Mouse (Mus musculus) hindbrain, embryonic 11.5 days (tissue): ENCODE results near the gene Sec24b. TPM values are rescaled to one million over a fixed set of nuclear protein-coding genes. Genes with fewer than 3 reads are reported as not detected.

Experiments used
- ATAC-seq: fragments of 200-750 bp; cut with Nextera tagmentation; 2 replicates; pipeline ENCODE4 v1.8.0; 2017; ENCODE audit warnings: mild to moderate bottlenecking, moderate TSS enrichment, moderate library complexity; ENCODE audit not compliant: low FRiP score
- DNase-seq: peaks from one replicate; pipeline ENCODE4 v3.0.0-alpha.2; 2015; ENCODE audit warnings: low spot score
- H3K27ac ChIP-seq: fragments of 300-500 bp; sonication (generic); 2 replicates; pipeline ENCODE4 v1.5.1; 2014; ENCODE audit warnings: mild to moderate bottlenecking, low read depth, low read length
- H3K27me3 ChIP-seq: fragments of 300-500 bp; sonication (generic); 2 replicates; pipeline ENCODE4 v1.6.1; 2014; ENCODE audit warnings: mild to moderate bottlenecking, low read length, moderate library complexity, mixed read lengths; ENCODE audit not compliant: control insufficient read depth, insufficient read depth
- H3K36me3 ChIP-seq: fragments of 300-500 bp; sonication (generic); 2 replicates; pipeline ENCODE4 v1.6.1; 2014; ENCODE audit warnings: mild to moderate bottlenecking, low read length, moderate library complexity, mixed read lengths; ENCODE audit not compliant: control insufficient read depth, insufficient read depth
- H3K4me1 ChIP-seq: fragments of 300-500 bp; sonication (generic); replicated peaks from 2 replicates; pipeline ENCODE4 v1.6.1; 2014; ENCODE audit warnings: low read length, mixed read lengths; ENCODE audit not compliant: control insufficient read depth, insufficient read depth
- H3K4me2 ChIP-seq: fragments of 300-500 bp; sonication (generic); replicated peaks from 2 replicates; pipeline ENCODE4 v1.6.1; 2014; ENCODE audit warnings: mild to moderate bottlenecking, low read depth, low read length
- H3K4me3 ChIP-seq: fragments of 300-500 bp; sonication (generic); 2 replicates; pipeline ENCODE4 v1.5.1; 2014; ENCODE audit warnings: low read depth, low read length
- H3K9ac ChIP-seq: fragments of 300-500 bp; sonication (generic); 2 replicates; pipeline ENCODE4 v1.6.1; 2014; ENCODE audit warnings: low read depth, low read length
- H3K9me3 ChIP-seq: fragments of 300-500 bp; sonication (generic); 2 replicates; pipeline ENCODE4 v1.6.1; 2016; ENCODE audit warnings: low read length; ENCODE audit not compliant: control insufficient read depth
- WGBS: fragments of 180-500 bp; shearing (Covaris S2); extraction: QIAGEN DNeasy Blood & Tissue Kit; methylation state at CpG from one replicate; pipeline ENCODE4 v1.1.7; 2014; 5-methylcytosine and 5-hydroxymethylcytosine counted together
- polyA plus RNA-seq: library from polyadenylated mRNA; unstranded; fragments of >200 nt; fragmentation: Nextera tagmentation; extraction: Ambion mirVana; gene quantifications from 2 replicates; pipeline ENCODE4 v1.2.1, GENCODE M21; 2014

Gene Sec24b
- polyA plus RNA-seq, 1 experiment from 2014 or later, result 29.9 TPM

- no peaks in the 10 kb centered on the region for H3K36me3 ChIP-seq
- no peak overlapping the region for H3K9ac ChIP-seq
- no peaks in the 10 kb centered on the region for H3K27me3 ChIP-seq
- H3K4me2 ChIP-seq, result no peak overlapping the region
- H3K4me3 ChIP-seq, result no peak overlapping the region
- no peaks in the 10 kb centered on the region for H3K4me1 ChIP-seq
- ATAC-seq (no peak), DNase-seq (no peak)
- 91% methylated on average over 8 of the region's 8 CpGs for WGBS
- H3K9me3 ChIP-seq, result no peaks in the 10 kb centered on the region
- no peak overlapping the region for H3K27ac ChIP-seq
Measured at GRCm38 (mm10) chr3:130052116-130052515, 9.2 kb downstream of the Sec24b start.

GRCm38 (mm10) chr3:130040711-130041110 is 20.6 kb downstream of the Sec24b start:
- H3K36me3 ChIP-seq, result peaks cover 1% of the 10 kb centered on the region; the same call in 1 of the 2 replicates
- DNase-seq (no peak), ATAC-seq (no peak)
- WGBS, result 95% methylated on average over 5 of the region's 5 CpGs
- H3K4me3 ChIP-seq, result no peak overlapping the region
- no peak overlapping the region for H3K27ac ChIP-seq
- no peak overlapping the region for H3K4me2 ChIP-seq
- H3K9ac ChIP-seq, result no peak overlapping the region
- no peaks in the 10 kb centered on the region for H3K27me3 ChIP-seq
- no peaks in the 10 kb centered on the region for H3K9me3 ChIP-seq
- no peaks in the 10 kb centered on the region for H3K4me1 ChIP-seq

- H3K9me3 ChIP-seq, result no peaks in the 10 kb centered on the region
- WGBS, result 95% methylated on average over 4 of the region's 4 CpGs
- H3K9ac ChIP-seq, result no peak overlapping the region
- H3K4me2 ChIP-seq, result no peak overlapping the region
- no peak for ATAC-seq
- H3K36me3 ChIP-seq, result peaks cover 2% of the 10 kb centered on the region; the same call in 1 of the 2 replicates
- H3K27ac ChIP-seq, result no peak overlapping the region
- H3K4me1 ChIP-seq, result no peaks in the 10 kb centered on the region
- H3K27me3 ChIP-seq, result no peaks in the 10 kb centered on the region
- H3K4me3 ChIP-seq, result no peak overlapping the region
- no peak for DNase-seq
Measured at GRCm38 (mm10) chr3:130040017-130040416, 21.3 kb downstream of the Sec24b start.

- WGBS, result 93% methylated on average over 5 of the region's 5 CpGs
- Histone ChIP-seq H3K9me3 (no peaks in the 10 kb centered on the region), H3K27me3 (no peaks in the 10 kb centered on the region), H3K4me2 (no peak overlapping the region), H3K4me3 (no peak overlapping the region), H3K9ac (no peak overlapping the region), H3K36me3 (0 out of 2 replicates have a peak, but pooled peaks cover 3% of the 10 kb centered on the region), H3K27ac (no peak overlapping the region), H3K4me1 (no peaks in the 10 kb centered on the region)
- DNase-seq, result no peak
- no peak for ATAC-seq
Measured at GRCm38 (mm10) chr3:130028741-130029140, 32.6 kb downstream of the Sec24b start.

- Histone ChIP-seq H3K4me3 (no peak overlapping the region), H3K4me1 (no peaks in the 10 kb centered on the region), H3K9me3 (no peaks in the 10 kb centered on the region), H3K9ac (no peak overlapping the region), H3K36me3 (0 out of 2 replicates have a peak, but pooled peaks cover 3% of the 10 kb centered on the region), H3K27ac (no peak overlapping the region), H3K4me2 (no peak overlapping the region), H3K27me3 (no peaks in the 10 kb centered on the region)
- DNase-seq (no peak), ATAC-seq (no peak)
- WGBS, result 83% methylated on average over 10 of the region's 10 CpGs
Measured at GRCm38 (mm10) chr3:130026181-130026580, 35.2 kb downstream of the Sec24b start.

- Histone ChIP-seq H3K36me3 (0 out of 2 replicates have a peak, but pooled peaks cover 3% of the 10 kb centered on the region), H3K27me3 (no peaks in the 10 kb centered on the region), H3K9me3 (no peaks in the 10 kb centered on the region), H3K9ac (no peak overlapping the region), H3K27ac (no peak overlapping the region), H3K4me1 (no peaks in the 10 kb centered on the region), H3K4me2 (no peak overlapping the region), H3K4me3 (no peak overlapping the region)
- DNase-seq (no peak), ATAC-seq (no peak)
- WGBS, result 93% methylated on average over 8 of the region's 8 CpGs
Measured at GRCm38 (mm10) chr3:130025556-130025955, 35.8 kb downstream of the Sec24b start.

GRCm38 (mm10) chr3:130012943-130013342 is 48.4 kb downstream of the Sec24b start:
- Histone ChIP-seq H3K4me3 (no peak overlapping the region), H3K27ac (no peak overlapping the region), H3K36me3 (peaks cover 4% of the 10 kb centered on the region; the same call in 1 of the 2 replicates), H3K4me1 (no peaks in the 10 kb centered on the region), H3K9ac (no peak overlapping the region), H3K9me3 (no peaks in the 10 kb centered on the region), H3K27me3 (no peaks in the 10 kb centered on the region), H3K4me2 (no peak overlapping the region)
- DNase-seq (no peak), ATAC-seq (no peak)
- WGBS, result 88% methylated on average over 2 of the region's 2 CpGs

GRCm38 (mm10) chr3:130011236-130011635 is 50.1 kb downstream of the Sec24b start:
- no peaks in the 10 kb centered on the region for H3K27me3 ChIP-seq
- ATAC-seq, result no peak
- no peak for DNase-seq
- H3K4me2 ChIP-seq, result no peak overlapping the region
- no peak overlapping the region for H3K27ac ChIP-seq
- H3K9me3 ChIP-seq, result no peaks in the 10 kb centered on the region
- H3K9ac ChIP-seq, result no peak overlapping the region
- H3K36me3 ChIP-seq, result peaks cover 4% of the 10 kb centered on the region; the same call in 1 of the 2 replicates
- WGBS, result 89% methylated on average over 1 of the region's 1 CpGs
- no peaks in the 10 kb centered on the region for H3K4me1 ChIP-seq
- H3K4me3 ChIP-seq, result no peak overlapping the region

- Histone ChIP-seq H3K27ac (no peak overlapping the region), H3K4me2 (no peak overlapping the region), H3K27me3 (no peaks in the 10 kb centered on the region), H3K4me1 (no peaks in the 10 kb centered on the region), H3K9ac (no peak overlapping the region), H3K36me3 (peaks cover 9% of the 10 kb centered on the region), H3K4me3 (no peak overlapping the region), H3K9me3 (no peaks in the 10 kb centered on the region)
- 94% methylated on average over 7 of the region's 7 CpGs for WGBS
- no peak for DNase-seq
- no peak for ATAC-seq
Measured at GRCm38 (mm10) chr3:130006141-130006540, 55.2 kb downstream of the Sec24b start.
